Mouse (Mus musculus) thymus, postnatal 14 days (tissue): ENCODE results near the gene Dync1li1.

Source experiments
- DNase-seq: peaks from one replicate; pipeline ENCODE4 v3.0.0; 2021

The Dync1li1 gene

DNA sequence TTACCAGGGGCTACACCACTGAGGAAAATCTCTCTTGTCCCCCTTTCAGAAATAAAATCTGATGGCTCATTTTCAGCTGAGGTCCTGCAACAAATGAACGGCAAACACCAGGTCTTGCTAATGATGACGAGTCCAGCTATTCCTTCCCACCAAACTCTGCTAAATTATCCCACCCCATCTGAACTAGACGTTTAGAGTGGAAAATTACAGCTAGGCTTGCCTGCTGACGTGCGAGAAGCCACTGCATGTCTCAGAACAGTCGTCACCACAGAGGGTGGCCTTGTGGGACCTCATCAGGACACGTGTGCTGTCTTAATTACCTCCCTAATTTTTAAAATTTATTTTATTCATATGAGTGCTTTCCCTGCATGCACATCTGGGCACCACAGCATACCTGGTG is 83.0 kb downstream of the Dync1li1 start:
- no peak for DNase-seq
